12 mouse cellular contexts compared by ENCODE assay signal in the genomic region with DNA sequence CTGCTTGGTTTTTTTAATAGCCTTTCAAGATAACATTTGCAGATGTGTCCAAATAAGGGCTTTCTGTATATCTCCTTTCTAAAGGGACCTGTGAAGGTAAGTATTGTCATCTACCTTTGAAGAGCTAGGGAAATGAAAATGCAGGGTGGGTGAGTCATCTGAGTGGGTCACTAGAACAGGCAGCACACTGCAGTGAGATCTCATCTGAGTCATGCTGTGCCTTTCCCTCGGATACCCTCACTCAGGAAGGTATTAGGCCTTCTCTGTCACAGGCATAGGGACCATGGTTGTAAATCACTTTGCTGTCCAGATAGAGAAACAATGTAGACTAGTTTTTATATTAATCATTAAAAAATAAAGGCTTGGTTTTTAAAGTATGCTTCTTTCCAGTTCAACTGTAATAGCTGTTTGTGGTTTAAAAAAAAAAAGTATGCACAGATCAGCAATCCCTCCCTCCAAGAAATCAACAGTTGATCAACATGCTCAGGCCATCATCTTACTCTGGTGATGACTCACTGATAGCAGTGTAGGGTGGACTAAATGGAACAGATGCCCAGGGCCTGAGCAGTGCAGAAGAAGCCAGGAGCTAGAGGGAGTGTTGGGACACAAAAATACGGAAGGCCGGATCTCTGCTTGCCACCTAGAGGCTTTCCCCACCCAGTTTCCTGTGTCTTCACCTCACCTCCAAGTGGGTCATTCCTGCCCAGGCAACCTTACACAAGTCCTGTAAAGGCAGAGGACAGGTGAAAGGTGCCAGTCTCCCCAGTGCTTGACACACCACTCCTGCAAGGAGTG.
DNase-seq lines count a peak whose midpoint lies in the region; ATAC-seq and TF ChIP-seq lines count a peak whose summit lies in the region.
"Had no signal": no experiment of that assay in that cellular context is flagged by ENCODE, and none has a peak within 500 bp of the region (broad histone marks: within the 10 kb centered on the region; RNA-seq: fewer than 3 reads in every experiment).

No protein-coding gene starts in this region.

- H3K27me3 ChIP-seq in liver, postnatal 0 days (ENCODE audit: insufficient read depth, low read length), result no peaks in the 10 kb centered on the region
- no peaks in the 10 kb centered on the region for H3K27me3 ChIP-seq in forebrain, embryonic 15.5 days
- H3K27me3 ChIP-seq in kidney, embryonic 15.5 days, result no peaks in the 10 kb centered on the region
- H3K27me3 ChIP-seq in stomach, postnatal 0 days (ENCODE audit: control insufficient read depth, insufficient read depth, low read length), result no peaks in the 10 kb centered on the region

- no peak for TF ChIP-seq POLR2A in olfactory bulb, adult 2 months (IDR thresholded peaks at IDR 0.05; ENCODE audit: insufficient read depth, low read depth, low read length)

- no peak overlapping the region for H3K4me3 ChIP-seq in liver, postnatal 0 days (ENCODE audit: low read depth, low read length)
- H3K4me3 ChIP-seq in forebrain, embryonic 15.5 days, result no peak overlapping the region
- no peak overlapping the region for H3K4me3 ChIP-seq in olfactory bulb, adult 2 months (ENCODE audit: insufficient read depth, low read depth, low read length)
- no peak overlapping the region for H3K4me3 ChIP-seq in kidney, embryonic 15.5 days (replicated peaks)
- no peak overlapping the region for H3K4me3 ChIP-seq in stomach, postnatal 0 days (ENCODE audit: low read depth, low read length)

- no peaks in the 10 kb centered on the region for H3K36me3 ChIP-seq in liver, postnatal 0 days (replicated peaks; ENCODE audit: insufficient read depth, low read length)
- no peaks in the 10 kb centered on the region for H3K36me3 ChIP-seq in forebrain, embryonic 15.5 days
- peaks cover 3% of the 10 kb centered on the region; the same call in 1 of the 2 replicates for H3K36me3 ChIP-seq in kidney, embryonic 15.5 days
- H3K36me3 ChIP-seq in stomach, postnatal 0 days (ENCODE audit: control insufficient read depth, insufficient read depth, low read length), result peaks cover 2% of the 10 kb centered on the region; the same call in 1 of the 2 replicates

- no peak for DNase-seq in liver, postnatal 0 days
- no peak for DNase-seq in liver
- DNase-seq in stomach, postnatal 0 days (ENCODE audit: low spot score), result no peak
- DNase-seq in gastrocnemius, postnatal 25 days, result no peak
- DNase-seq: adrenal gland, postnatal 25 days; kidney, postnatal 25 days had no signal

- no peak for TF ChIP-seq EP300 in liver, postnatal 0 days (IDR thresholded peaks at IDR 0.05; ENCODE audit: low read depth)
- no peak for TF ChIP-seq EP300 in stomach, postnatal 0 days (optimal IDR thresholded peaks at IDR 0.05)

- H3K4me2 ChIP-seq in liver, postnatal 0 days (ENCODE audit: low read depth, low read length), result no peak overlapping the region
- H3K4me2 ChIP-seq in forebrain, embryonic 15.5 days (replicated peaks), result no peak overlapping the region
- no peak overlapping the region for H3K4me2 ChIP-seq in kidney, embryonic 15.5 days
- H3K4me2 ChIP-seq in stomach, postnatal 0 days (replicated peaks; ENCODE audit: low read depth), result no peak overlapping the region

- no peak overlapping the region for H3K27ac ChIP-seq in liver, postnatal 0 days (ENCODE audit: low read depth)
- H3K27ac ChIP-seq in forebrain, embryonic 15.5 days (replicated peaks), result peak overlapping the region; percentile 61
- peak overlapping the region; percentile 74 for H3K27ac ChIP-seq in olfactory bulb, adult 2 months (ENCODE audit: insufficient read depth, low read depth, low read length)
- H3K27ac ChIP-seq in kidney, embryonic 15.5 days, result no peak overlapping the region
- H3K27ac ChIP-seq in stomach, postnatal 0 days (replicated peaks), result no peak overlapping the region

- TF ChIP-seq CTCF in liver, postnatal 0 days (IDR thresholded peaks at IDR 0.05; ENCODE audit: low read depth), result no peak
- no peak for TF ChIP-seq CTCF in olfactory bulb, adult 2 months (IDR thresholded peaks at IDR 0.05; ENCODE audit: insufficient read depth, low read depth, low read length)
- no peak for TF ChIP-seq CTCF in stomach, postnatal 0 days (IDR thresholded peaks at IDR 0.05; ENCODE audit: low read depth)

- 67% methylated on average over 3 of the region's 3 CpGs for WGBS in liver, postnatal 0 days (ENCODE audit: insufficient replicate concordance)
- WGBS in forebrain, embryonic 15.5 days, result 73% methylated on average over 3 of the region's 3 CpGs
- WGBS in olfactory bulb, adult 2 months, result 57% methylated on average over 3 of the region's 3 CpGs
- 69% methylated on average over 3 of the region's 3 CpGs for WGBS in kidney, embryonic 15.5 days
- WGBS in stomach, postnatal 0 days, result 56% methylated on average over 3 of the region's 3 CpGs

- H3K9ac ChIP-seq in liver, postnatal 0 days (replicated peaks), result 0 out of 2 replicates have a peak overlapping the region, but pooled peaks have one; percentile 7
- H3K9ac ChIP-seq in forebrain, embryonic 15.5 days (replicated peaks), result no peak overlapping the region; the same call in 1 of the 2 replicates
- no peak overlapping the region for H3K9ac ChIP-seq in kidney, embryonic 15.5 days
- no peak overlapping the region for H3K9ac ChIP-seq in stomach, postnatal 0 days (ENCODE audit: low read length)

- H3K9me3 ChIP-seq in liver, postnatal 0 days (ENCODE audit: low read length), result no peaks in the 10 kb centered on the region
- H3K9me3 ChIP-seq in forebrain, embryonic 15.5 days, result no peaks in the 10 kb centered on the region
- no peaks in the 10 kb centered on the region for H3K9me3 ChIP-seq in kidney, embryonic 15.5 days (replicated peaks)
- no peaks in the 10 kb centered on the region for H3K9me3 ChIP-seq in stomach, postnatal 0 days (ENCODE audit: control insufficient read depth, low read length)

- peaks cover 18% of the 10 kb centered on the region for H3K4me1 ChIP-seq in liver, postnatal 0 days (ENCODE audit: insufficient read depth)
- H3K4me1 ChIP-seq in forebrain, embryonic 15.5 days, result peaks cover 44% of the 10 kb centered on the region
- peaks cover 31% of the 10 kb centered on the region for H3K4me1 ChIP-seq in olfactory bulb, adult 2 months (ENCODE audit: control insufficient read depth, insufficient read depth, low read length)
- H3K4me1 ChIP-seq in kidney, embryonic 15.5 days, result peaks cover 53% of the 10 kb centered on the region
- no peaks in the 10 kb centered on the region for H3K4me1 ChIP-seq in stomach, postnatal 0 days (replicated peaks; ENCODE audit: control insufficient read depth, insufficient read depth)

- ATAC-seq in liver, postnatal 0 days, result no peak
- no peak for ATAC-seq in forebrain, embryonic 15.5 days (replicated peaks)
- ATAC-seq in megakaryocyte progenitor cell, adult 5-6 weeks (replicated peaks; ENCODE audit: poor library complexity), result 0 out of 2 replicates have a peak, but pooled peaks have one; percentile 26
- ATAC-seq in kidney, embryonic 15.5 days (replicated peaks; ENCODE audit: low FRiP score), result no peak
- no peak for ATAC-seq in stomach, postnatal 0 days (ENCODE audit: low FRiP score, low TSS enrichment)
- ATAC-seq: inflammation-experienced regulatory T-cells, adult 6 months; lung, postnatal 0 days had no signal

Comparison
In these comparisons a context has a peak if more than half of its experiments do, and no peak if none do; other contexts are left out.
1. H3K27ac ChIP-seq: peak in forebrain, embryonic 15.5 days (single experiment) and olfactory bulb, adult 2 months (single experiment); none in liver, postnatal 0 days (single experiment), kidney, embryonic 15.5 days (single experiment) and stomach, postnatal 0 days (single experiment).